Mouse (Mus musculus): ENCODE measurements around the gene Tgif2. TPM values are rescaled to one million over a fixed set of nuclear protein-coding genes. Genes with fewer than 3 reads are reported as not detected.
A peak's percentile ranks its signal among the peaks of the same experiment; 100 is the strongest.
"Not testable (repeated sequence)": the region's sequence is repeated elsewhere in the genome, so short reads cannot be mapped to it uniquely, and the experiment has no call there.

The Tgif2 gene
- total RNA-seq, 2 experiments from 2014 or later, result 0.15 to 0.28 TPM

DNA sequence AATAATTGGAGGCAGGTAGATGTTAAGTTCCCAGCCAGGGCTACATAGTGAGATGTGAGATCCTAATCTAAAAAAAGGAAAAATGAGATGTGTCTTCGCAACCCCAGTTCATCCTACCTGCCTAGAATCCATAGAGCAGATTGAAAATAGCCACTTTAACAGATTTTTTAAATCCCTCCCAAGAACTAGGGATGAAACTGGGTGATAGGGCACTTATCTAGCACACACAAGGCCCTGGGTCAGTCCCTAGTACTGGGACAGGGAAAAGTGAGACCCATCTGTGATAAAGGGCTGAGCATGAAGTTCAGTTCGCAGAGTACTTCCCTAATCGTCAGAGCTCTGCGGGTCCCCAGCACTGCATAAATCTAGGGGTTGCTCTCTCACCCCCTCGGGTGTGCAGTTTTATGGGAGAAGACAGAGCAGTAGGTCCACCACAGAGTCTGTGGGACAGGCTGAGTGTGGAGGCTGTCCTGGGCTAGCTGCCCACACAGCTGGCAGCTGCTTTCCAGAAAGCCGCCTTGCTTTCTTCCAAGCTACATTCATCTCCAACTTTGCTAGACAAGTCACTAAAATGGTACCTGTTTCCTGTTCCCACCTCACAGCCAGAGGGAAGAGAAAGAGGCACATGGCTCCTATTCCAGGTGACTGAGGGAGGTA, 8.8 kb downstream of the Tgif2 start:
- H3K27ac ChIP-seq, result no peak overlapping the region
- TF ChIP-seq CTCF (IDR thresholded peaks at IDR 0.05), result no peak
- H3K4me3 ChIP-seq, result no peak overlapping the region
- no peak for DNase-seq
- intact Hi-C loops (cut with DNase I), result loop anchor here (5.0 kb wide), 1 partner anchor 36 kb away; no protein-coding TSS in a partner anchor

DNA sequence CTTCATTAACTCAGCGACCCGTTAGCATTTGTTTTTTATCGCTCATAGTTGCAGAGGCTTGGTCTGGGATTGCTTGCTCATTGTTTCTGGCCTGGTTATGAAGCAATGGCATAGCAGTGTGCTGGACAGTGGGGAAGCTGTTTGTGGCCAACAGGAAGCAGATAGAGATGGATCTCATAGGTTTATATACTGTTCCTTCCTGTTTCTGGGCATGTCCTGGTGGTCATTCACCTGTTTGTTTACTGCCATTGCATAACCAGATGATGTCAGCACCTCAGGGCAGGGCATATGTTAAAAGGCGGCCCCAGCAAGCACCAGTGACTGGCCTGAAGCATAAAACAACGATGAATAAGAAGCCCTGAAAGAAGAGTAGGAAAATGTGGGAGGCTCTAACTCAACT, 10.7 kb downstream of the Tgif2 start:
- no peak for DNase-seq
- no peak for TF ChIP-seq CTCF (IDR thresholded peaks at IDR 0.05)
- intact Hi-C loops (cut with DNase I), result no loop called here
- Histone ChIP-seq H3K4me3 (no peak overlapping the region), H3K27ac (no peak overlapping the region)

DNA sequence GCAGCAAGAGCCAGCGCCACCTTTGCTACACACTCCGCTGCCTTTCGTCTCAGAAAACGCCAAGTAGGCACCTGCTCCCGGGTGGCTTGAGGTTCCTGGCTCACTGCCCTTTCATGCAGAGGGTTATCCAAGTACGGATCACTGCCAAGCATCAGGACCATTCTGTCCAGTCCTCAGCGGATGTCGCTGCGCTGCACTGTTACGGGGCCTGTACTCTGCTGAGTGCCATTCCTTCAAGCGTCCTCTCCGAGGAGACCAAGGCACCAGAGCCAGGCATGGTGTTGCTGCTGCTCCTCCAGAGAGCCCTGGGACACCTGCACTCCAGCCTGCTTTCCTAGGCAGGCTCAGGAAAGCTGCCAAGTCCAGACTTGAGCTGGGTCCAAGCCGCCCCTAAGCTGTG, 13.8 kb downstream of the Tgif2 start:
- intact Hi-C loops (cut with DNase I); H3K27ac ChIP-seq; DNase-seq; H3K4me3 ChIP-seq: not testable (repeated sequence)

DNA sequence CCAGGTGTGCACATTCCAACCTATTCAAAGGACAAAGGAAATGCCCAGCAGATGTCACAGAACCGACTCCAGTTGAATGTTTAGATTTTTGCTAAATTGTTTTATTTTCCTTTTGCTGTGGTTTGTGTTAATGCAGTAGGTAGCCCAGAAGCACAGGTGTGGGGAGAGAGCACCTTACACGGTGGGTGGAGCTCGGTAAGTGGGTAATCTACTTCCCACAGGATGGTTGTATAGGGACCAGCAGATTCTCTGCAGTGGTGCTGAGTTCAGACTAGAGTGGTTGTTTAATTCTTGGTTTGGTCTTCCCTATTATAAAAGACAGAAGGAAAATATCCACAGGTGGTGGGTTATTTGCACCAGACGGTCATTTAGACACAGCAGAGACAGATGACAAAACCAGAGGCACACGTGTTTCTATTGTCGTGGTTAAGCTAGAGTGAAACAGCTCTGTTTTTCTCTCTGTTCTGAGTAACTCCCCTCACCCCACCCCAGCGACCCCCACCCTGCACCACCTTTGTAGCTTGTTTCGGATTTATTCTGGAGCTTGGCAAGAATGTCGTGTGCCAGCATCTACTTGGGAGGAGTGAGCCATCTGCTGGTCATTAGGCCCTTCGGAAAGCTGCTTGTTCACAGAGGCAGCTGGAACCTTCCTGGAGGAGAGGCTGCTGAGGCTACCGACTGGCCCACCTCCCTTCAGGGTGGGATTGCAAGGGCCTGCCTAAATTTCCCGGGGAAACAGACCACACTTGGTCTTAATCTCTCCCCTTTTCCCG, 14.4 kb downstream of the Tgif2 start:
- intact Hi-C loops (cut with DNase I); H3K4me3 ChIP-seq; H3K27ac ChIP-seq: not testable (repeated sequence)
- peak; percentile 48 for TF ChIP-seq CTCF (IDR thresholded peaks at IDR 0.05)
- peak; percentile 53 for DNase-seq

GRCm38 (mm10) chr2:156856311-156856710, 16.5 kb downstream of the Tgif2 start:
- H3K27ac ChIP-seq, result no peak overlapping the region
- no peak for DNase-seq
- no peak for TF ChIP-seq CTCF (IDR thresholded peaks at IDR 0.05)
- intact Hi-C loops (cut with DNase I), result loop anchor here (2.0 kb wide), 1 partner anchor 50 kb away; no protein-coding TSS in a partner anchor
- no peak overlapping the region for H3K4me3 ChIP-seq

DNA sequence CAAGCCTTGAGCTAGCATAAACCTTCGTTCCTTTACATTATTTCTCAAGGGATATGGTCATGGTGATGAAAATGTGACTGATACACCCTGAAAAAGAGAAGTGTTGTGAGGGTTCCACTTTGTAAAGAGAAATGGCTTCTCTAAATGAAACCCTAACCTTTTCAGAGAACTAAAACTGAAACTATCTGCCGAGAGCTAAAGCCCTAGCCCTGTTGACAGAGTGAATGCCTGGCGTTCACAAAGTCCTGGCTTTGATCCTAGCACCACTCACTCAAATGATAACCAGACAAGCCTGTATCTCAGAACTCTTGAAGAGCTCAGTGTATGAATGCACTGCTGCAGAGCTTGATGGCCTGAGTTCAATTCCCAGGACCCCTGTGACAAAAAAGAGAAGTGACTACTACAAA, 17.6 kb downstream of the Tgif2 start:
- no peak for TF ChIP-seq CTCF (IDR thresholded peaks at IDR 0.05)
- Histone ChIP-seq H3K27ac (no peak overlapping the region), H3K4me3 (no peak overlapping the region)
- no peak for DNase-seq
- intact Hi-C loops (cut with DNase I), result loop anchor here (2.0 kb wide), 1 partner anchor 51 kb away; no protein-coding TSS in a partner anchor

GRCm38 (mm10) chr2:156857835-156858234, 18.0 kb downstream of the Tgif2 start, which contains the start of gene 4930518I15Rik:
Gene 4930518I15Rik (minus strand): TSS chr2:156857946.
- TF ChIP-seq CTCF (IDR thresholded peaks at IDR 0.05), result no peak
- intact Hi-C loops (cut with DNase I), result loop anchor here (2.0 kb wide), 1 partner anchor 51 kb away; no protein-coding TSS in a partner anchor
- DNase-seq, result no peak
- H3K4me3 ChIP-seq, result no peak within 1 kb of the TSS
- H3K27ac ChIP-seq, result no peak within 1 kb of the TSS

GRCm38 (mm10) chr2:156858671-156859070, 18.9 kb downstream of the Tgif2 start:
- no peak for TF ChIP-seq CTCF (IDR thresholded peaks at IDR 0.05)
- no peak for DNase-seq
- H3K27ac ChIP-seq, result no peak overlapping the region
- intact Hi-C loops (cut with DNase I), result no loop called here
- H3K4me3 ChIP-seq, result no peak overlapping the region

- peak overlapping the region; percentile 85 for H3K4me3 ChIP-seq
- intact Hi-C loops (cut with DNase I), result loop anchor here (5.0 to 10.0 kb wide), 2 partner anchors 127 to 215 kb away; partner anchors contain the start of gene Soga1
- peak; percentile 49 for DNase-seq
- no peak for TF ChIP-seq CTCF (IDR thresholded peaks at IDR 0.05)
- H3K27ac ChIP-seq, result peak overlapping the region; percentile 96
Observed at GRCm38 (mm10) chr2:156862041-156862717, 22.4 kb downstream of the Tgif2 start.

GRCm38 (mm10) chr2:156862772-156863486, 23.1 kb downstream of the Tgif2 start, which contains the start of gene Rab5if:
Gene Rab5if (plus strand): TSS chr2:156863128.
- peak within 1 kb of the TSS; percentile 85 for H3K4me3 ChIP-seq
- peak within 1 kb of the TSS; percentile 96 for H3K27ac ChIP-seq
- intact Hi-C loops (cut with DNase I), result loop anchor here (5.0 to 10.0 kb wide), 2 partner anchors 128 to 214 kb away; partner anchors contain the start of gene Soga1
- TF ChIP-seq CTCF (IDR thresholded peaks at IDR 0.05), result peak; percentile 73
- DNase-seq, result peak; percentile 99

- no peak for TF ChIP-seq CTCF (IDR thresholded peaks at IDR 0.05)
- DNase-seq, result peak; percentile 51
- Histone ChIP-seq H3K4me3 (peak overlapping the region; percentile 85), H3K27ac (peak overlapping the region; percentile 96)
- intact Hi-C loops (cut with DNase I), result loop anchor here (5.0 to 10.0 kb wide), 2 partner anchors 129 to 214 kb away; partner anchors contain the start of gene Soga1
Observed at GRCm38 (mm10) chr2:156863487-156864160, 23.8 kb downstream of the Tgif2 start.

Data from gastrocnemius, adult 2 months (tissue).